Mouse (Mus musculus) layer of hippocampus, adult 2 months (tissue): Measurements from ENCODE around the gene Fgd2. TPM values are rescaled to one million over a fixed set of nuclear protein-coding genes. Genes with fewer than 3 reads are reported as not detected.

ENCODE experiments used
- DNase-seq, 2 experiments: peaks; one replicate each; pipeline ENCODE4 v3.0.0; 2022; ENCODE audit warnings: low spot score in 2 of 2
- H3K27ac ChIP-seq: fragments of 200-600 bp; 2 replicates; pipeline ENCODE4 v1.8.1; 2022
- H3K4me3 ChIP-seq: fragments of 200-600 bp; 2 replicates; pipeline ENCODE4 v1.8.1; 2022; ENCODE audit warnings: mild to moderate bottlenecking
- CTCF ChIP-seq: fragments of 200-600 bp; conservative IDR thresholded peaks from 2 replicates; pipeline ENCODE4 v1.8.1; 2022; ENCODE audit warnings: antibody characterized with exemption, mild to moderate bottlenecking, moderate library complexity
- total RNA-seq, 2 experiments: library from RNA; stranded (reverse); gene quantifications; 2 replicates each; pipeline ENCODE4 v1.2.3; 2021

The Fgd2 gene
- total RNA-seq, 2 experiments from 2014 or later = 3.8 to 4.4 TPM

DNA sequence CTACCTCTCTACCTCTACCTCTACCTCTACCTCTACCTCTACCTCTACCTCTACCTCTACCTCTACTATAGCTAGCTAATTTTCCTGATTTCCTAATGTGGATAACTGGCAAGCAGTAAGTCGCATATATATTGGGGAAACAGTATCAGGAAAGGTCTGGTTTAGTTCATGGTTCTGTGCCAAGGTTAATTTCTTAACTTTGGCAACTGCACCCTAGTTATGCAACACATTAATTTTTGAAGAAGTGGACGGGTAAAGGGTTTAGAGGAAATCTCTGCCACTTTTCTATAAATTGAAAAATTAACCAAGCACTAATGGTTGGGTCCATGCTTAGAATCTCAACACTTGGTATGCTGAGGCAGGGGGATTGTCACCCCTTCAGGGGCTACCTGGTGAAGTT is 53.9 kb downstream of the Fgd2 start:
- no peak for TF ChIP-seq CTCF
- H3K27ac ChIP-seq = no peak overlapping the region
- H3K4me3 ChIP-seq = no peak overlapping the region
- no peak for DNase-seq

DNA sequence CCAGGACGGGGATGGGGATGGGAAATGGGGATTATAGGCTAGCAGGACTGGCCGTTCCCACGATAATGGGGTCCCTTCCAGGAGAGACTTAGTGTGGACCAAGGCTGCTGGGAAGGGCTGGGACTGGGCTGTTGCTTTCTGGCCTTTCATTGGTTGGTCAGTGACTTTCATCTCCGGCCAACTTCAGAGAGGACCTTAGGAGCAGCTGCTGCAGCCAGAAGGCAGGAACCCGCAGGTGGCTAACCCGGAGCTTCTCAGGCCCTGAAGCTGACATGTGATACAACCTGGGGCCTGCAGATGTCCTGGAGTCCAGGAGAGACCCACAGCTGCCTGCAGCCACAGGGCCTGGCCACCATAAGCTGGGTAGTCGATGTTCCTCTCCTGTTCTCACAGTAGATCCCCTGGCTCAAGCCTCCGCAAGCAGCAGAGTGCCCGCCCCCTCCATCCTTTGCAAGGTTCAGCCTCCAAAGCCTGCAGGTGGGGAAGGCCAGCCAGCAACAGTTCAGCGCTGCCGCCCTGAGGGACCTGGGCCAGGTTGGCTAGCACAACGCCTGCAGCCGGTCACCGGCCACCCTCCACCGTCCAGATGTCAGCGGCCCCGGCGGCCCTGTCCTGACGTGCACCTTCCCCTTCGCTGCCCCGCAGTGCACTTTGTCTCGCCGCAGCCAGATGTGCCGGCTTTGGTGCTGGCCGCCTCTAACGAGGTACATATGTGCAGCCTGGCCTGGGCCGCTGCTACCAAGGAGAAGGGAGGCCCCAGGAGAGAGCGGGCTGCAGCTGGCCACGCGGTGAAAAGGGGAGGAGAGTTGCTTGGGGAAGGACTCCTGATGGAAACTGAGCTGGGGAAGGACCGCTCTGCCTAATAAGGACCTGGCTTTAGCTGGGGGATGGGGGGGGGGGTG is 55.3 kb downstream of the Fgd2 start:
- no peak for TF ChIP-seq CTCF
- no peak for DNase-seq
- Histone ChIP-seq H3K4me3 (no peak overlapping the region), H3K27ac (no peak overlapping the region)

DNA sequence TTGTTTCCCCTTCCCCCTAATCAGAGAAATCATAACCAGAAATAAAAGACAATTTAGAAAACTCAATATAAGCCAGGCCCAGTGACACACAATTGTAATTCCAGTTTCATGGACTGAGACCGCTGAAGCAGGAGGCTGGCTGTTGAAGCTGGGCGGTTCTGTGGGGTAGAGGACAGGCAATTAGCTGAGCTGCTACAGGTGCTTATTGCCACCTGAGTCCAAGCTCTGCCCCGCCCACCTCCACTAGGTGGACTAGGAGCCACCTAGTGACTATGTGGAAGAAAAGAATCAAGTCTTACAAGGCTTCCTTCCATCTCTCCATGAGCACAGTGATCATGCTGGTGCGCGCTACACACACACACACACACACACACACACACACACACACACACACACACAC is 56.0 kb downstream of the Fgd2 start:
- TF ChIP-seq CTCF = no peak
- no peak for DNase-seq
- H3K4me3 ChIP-seq = no peak overlapping the region
- H3K27ac ChIP-seq = no peak overlapping the region

DNA sequence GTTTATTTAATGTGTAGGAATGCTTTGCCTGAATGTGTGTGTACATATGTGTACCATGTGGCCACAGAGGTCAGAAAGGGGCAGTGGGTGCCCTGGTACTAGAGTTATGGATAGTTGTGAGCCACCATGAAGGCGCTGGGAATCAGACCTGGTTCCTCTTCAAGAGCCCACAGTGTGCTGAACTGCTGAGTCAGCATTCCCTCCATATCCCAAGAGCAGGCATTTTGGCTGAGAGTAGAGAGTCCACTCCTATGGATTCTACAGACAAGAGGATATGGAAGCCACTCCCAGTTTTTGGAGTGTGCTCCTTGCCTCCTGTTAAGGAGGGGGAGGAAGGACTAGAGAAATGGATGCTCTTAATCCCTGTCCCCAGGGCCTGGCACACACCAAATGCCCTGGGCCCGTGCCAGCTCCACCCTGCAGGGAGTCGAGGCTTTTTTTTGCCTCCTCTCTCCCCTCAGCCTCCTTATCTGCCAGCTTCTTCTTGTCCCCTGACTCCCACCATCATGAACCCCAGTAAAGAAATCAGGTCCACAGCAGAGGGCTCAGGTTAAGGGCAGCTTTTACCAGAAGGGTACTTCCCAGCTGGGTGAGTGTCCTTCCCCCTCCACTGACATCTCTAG is 58.2 kb downstream of the Fgd2 start:
- no peak for TF ChIP-seq CTCF
- H3K27ac ChIP-seq = no peak overlapping the region
- DNase-seq = no peak

DNA sequence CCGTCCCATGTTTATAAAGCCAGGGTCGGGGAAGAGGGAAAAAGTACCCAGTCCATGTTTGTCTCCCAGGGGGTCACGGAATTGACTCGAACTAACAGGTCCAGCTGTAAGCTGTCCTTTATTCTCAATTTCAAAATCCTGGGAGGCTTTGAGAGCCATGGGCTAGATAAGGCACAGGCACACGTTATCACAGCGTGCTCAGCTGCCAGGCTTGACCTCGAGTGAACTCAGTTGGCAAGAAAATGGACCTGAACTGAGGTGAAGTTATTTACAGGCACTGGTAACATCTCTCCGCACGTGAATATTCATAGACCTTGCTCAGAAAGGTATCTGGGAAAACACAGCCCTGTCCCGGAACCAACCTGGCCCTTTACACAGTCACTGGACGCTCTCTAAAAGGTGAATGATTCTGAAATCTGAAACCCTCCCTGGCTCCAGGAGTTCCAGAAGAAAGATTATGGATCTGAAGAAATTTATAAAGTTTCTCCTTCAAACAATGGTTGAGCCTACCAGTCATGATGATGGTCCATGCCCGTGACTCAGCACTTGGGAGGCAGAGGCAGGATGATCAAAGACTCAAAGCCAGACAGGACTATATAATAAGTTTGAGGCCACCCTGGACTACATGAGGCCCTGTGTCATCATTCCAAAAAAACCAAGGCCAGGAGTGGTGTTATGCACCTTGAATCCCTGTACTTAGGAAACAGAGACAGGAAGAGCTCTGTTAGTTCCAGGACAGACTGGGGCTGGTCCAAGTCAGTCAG is 59.4 kb downstream of the Fgd2 start:
- H3K27ac ChIP-seq = no peak overlapping the region
- no peak for TF ChIP-seq CTCF
- DNase-seq = no peak

More for the DNA sequence above, 58.2 kb downstream of the Fgd2 start:
- no peak overlapping the region for H3K4me3 ChIP-seq

DNA sequence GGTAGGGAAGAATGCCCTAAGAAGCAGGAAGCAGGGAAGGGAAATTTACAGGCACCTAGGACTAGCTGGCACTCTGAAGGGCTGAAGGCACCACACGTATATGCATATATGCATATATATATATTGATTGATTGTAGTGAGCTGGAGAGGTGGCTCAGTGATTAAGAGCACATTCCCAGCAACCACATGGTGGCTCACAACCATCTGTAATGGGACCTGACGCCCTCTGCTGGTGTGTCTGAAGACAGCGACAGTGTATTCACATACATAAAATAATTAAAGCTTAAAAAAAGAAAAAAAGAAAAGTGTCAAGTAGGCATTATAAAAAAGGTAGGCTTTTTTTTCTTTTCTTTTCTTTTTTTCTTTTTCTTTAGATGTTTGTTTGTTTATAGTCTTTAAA is 60.6 kb downstream of the Fgd2 start:
- Histone ChIP-seq H3K4me3 (no peak overlapping the region), H3K27ac (no peak overlapping the region)
- DNase-seq = no peak
- TF ChIP-seq CTCF = peak; percentile 40

More for the DNA sequence above, 59.4 kb downstream of the Fgd2 start:
- no peak overlapping the region for H3K4me3 ChIP-seq

DNA sequence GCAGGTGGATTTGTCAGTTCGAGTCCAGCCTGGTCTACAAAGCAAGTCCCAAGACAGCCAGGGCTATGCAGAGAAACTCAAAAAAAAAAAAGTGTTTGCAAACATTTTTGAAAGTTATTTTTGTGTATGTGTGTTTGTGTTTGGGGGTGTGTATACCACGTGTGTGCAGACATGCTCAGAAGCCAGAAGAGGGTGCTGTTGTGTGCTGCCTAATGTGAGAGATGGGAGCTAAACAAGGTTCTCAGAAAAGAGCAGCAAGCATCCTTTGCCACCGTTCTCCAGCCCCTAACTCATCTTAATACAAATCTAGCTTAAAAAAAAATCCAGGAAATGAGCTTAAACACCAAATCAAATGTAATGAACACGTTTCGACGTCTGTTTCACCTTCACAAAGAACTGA is 61.6 kb downstream of the Fgd2 start:
- TF ChIP-seq CTCF = peak; percentile 37
- Histone ChIP-seq H3K27ac (no peak overlapping the region), H3K4me3 (no peak overlapping the region)
- no peak for DNase-seq

DNA sequence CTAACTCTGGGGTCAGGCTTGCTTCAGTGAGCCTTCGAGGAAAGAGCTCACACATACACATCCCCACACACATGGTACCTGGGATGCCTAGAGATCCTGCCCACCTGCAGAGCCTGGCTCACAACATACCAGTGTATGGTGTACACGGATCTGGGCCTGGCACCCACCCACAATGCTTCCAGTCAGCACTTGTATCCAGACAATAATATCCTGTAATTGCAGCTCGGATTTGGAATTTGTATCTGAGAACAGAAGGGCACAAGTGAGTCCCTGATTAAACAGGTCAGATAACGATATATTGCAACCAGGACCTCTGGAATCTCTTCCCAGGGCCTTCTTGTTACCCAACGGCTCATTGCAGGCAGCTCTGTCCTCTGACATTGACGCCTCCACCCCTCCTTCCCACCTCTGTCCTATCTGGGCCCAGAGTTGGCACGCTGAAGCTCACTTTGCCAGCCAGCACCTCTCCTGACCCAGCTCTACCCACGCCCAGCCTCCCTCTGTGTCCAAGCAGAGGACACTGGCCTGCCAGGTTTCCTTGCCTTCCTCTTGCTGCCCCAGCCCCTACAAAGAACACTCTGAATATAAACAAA is 62.3 kb downstream of the Fgd2 start:
- no peak for TF ChIP-seq CTCF

DNA sequence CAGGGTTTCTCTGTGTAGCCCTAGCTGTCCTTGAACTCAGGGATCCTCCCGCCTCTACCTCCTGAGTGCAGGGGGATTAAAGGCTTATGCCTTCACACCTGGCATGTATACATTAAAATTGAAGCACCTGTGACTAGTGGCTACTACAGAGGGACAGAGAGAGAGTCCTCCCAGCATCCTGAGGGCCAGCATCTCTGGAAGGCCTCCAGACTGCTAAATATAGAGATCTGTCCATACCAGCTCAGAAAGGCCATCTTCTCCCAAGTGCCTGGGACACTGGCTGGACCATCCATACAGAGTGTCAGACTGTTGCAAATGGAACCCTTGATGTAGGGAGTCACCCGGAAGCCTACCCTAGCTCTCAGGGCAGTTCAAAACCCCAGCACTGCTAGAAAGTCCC is 63.3 kb downstream of the Fgd2 start:
- TF ChIP-seq CTCF = no peak
- DNase-seq = no peak

More for the DNA sequence above, 62.3 kb downstream of the Fgd2 start:
- no peak for DNase-seq
- H3K4me3 ChIP-seq = no peak overlapping the region
- H3K27ac ChIP-seq = no peak overlapping the region

DNA sequence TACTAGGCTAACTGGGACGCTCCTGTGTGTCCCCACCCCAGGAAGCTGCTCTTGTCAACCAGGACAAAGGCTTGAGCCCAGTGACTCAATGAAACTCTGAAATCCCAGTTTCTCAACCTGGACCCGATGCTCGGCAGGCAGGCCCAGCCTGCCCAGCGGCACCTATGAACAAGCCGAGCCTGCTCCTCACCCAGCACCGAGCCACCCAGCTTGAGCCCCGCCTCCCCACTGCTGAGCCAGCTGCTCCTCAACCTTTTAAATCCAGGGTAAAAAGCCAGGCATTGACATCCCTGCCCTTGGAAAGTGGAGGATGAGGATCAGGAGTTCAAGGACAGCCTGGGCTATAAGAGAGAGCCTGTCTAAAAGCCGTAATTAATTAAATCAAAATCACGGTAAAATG is 64.6 kb downstream of the Fgd2 start:
- TF ChIP-seq CTCF = no peak
- Histone ChIP-seq H3K4me3 (no peak overlapping the region), H3K27ac (no peak overlapping the region)
- DNase-seq = no peak

More for the DNA sequence above, 63.3 kb downstream of the Fgd2 start:
- H3K4me3 ChIP-seq = no peak overlapping the region
- H3K27ac ChIP-seq = no peak overlapping the region

DNA sequence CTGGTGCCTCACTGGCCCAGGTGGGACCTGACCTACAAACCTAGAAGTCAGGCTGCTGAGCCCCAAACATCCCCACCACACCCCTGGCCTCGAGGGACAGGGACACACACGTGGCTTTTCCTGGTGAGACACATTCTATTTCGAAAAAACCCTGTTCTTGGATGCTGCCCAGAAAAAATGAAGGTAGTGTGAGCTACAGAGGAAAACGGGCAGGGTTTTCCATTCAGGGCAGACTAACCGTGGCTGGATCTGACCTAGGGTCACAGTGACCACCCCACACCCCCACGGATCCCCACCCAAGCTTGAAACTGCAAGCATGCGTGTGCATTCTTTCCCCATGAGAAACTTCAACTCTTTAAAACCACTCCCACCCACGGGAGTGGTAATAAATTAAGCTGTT is 67.5 kb downstream of the Fgd2 start:
- no peak overlapping the region for H3K4me3 ChIP-seq
- no peak for TF ChIP-seq CTCF
- H3K27ac ChIP-seq = no peak overlapping the region
- no peak for DNase-seq

DNA sequence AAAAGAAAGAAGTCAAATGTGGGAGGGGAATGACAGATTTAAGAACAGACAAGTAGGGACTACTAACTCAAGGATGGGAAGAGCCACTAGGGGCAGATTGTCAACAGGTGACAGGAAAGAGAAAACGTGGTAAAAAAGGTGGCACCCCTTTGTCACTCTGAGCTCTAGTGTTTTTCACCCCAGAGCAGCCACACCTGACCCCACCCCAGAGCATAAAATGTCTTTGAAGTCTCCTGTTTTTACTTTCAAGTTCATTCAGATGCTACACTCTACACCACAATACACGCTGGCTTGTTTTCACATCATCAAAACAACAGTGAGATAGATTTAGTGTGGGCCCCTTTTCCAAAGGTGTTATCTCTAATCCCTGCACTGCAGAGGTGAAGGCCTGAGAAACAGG is 68.1 kb downstream of the Fgd2 start:
- no peak overlapping the region for H3K27ac ChIP-seq
- no peak for TF ChIP-seq CTCF
- H3K4me3 ChIP-seq = no peak overlapping the region
- DNase-seq = no peak

Other genes starting within 250 kb of the Fgd2 start
- gene Rab44, start 246.8 kb upstream of the Fgd2 start, total RNA-seq = under 1 TPM in 1 of 2 experiments, not detected in 1; 0.17 TPM
- 10 to 100 TPM; 34.0 to 36.3 TPM for gene Cpne5, start 122.7 kb upstream of the Fgd2 start, total RNA-seq
- gene Ppil1, start 96.7 kb upstream of the Fgd2 start, total RNA-seq = 10 to 100 TPM; 14.8 to 16.2 TPM
- gene BC004004, start 92.1 kb upstream of the Fgd2 start, total RNA-seq = 10 to 100 TPM; 78.9 to 81.5 TPM
- 1 to 10 TPM in 1 of 2 experiments, under 1 TPM in 1; 0.74 to 1.1 TPM for gene Pi16, start 43.2 kb upstream of the Fgd2 start, total RNA-seq
- 100 to 1,000 TPM; 587 to 618 TPM for gene Mtch1, start 13.0 kb upstream of the Fgd2 start, total RNA-seq
- 1 to 10 TPM; 4.2 to 5.6 TPM for gene Pim1, start 129.8 kb downstream of the Fgd2 start, total RNA-seq
- not detected for gene Gm17657, start 188.7 kb downstream of the Fgd2 start, total RNA-seq
- gene Tbc1d22b, start 188.9 kb downstream of the Fgd2 start, total RNA-seq = 10 to 100 TPM; 39.8 to 41.7 TPM
- not detected for gene Tmem217, start 191.5 kb downstream of the Fgd2 start, total RNA-seq